Mouse (Mus musculus) spleen, adult 2 months (tissue): ENCODE data around the gene Trak2.

Experiments used
- CTCF ChIP-seq: fragments of 200-500 bp; IDR thresholded peaks from 2 replicates; pipeline ENCODE4 v1.5.1; 2011; ENCODE audit warnings: mild to moderate bottlenecking, inconsistent platforms; ENCODE audit not compliant: insufficient read depth, insufficient read length, insufficient replicate concordance; ENCODE audit errors: extremely low read depth
- POLR2A ChIP-seq: fragments of 200-500 bp; IDR thresholded peaks from 2 replicates; pipeline ENCODE4 v1.6.1; 2011; ENCODE audit warnings: low read depth, low read length, inconsistent platforms

DNA sequence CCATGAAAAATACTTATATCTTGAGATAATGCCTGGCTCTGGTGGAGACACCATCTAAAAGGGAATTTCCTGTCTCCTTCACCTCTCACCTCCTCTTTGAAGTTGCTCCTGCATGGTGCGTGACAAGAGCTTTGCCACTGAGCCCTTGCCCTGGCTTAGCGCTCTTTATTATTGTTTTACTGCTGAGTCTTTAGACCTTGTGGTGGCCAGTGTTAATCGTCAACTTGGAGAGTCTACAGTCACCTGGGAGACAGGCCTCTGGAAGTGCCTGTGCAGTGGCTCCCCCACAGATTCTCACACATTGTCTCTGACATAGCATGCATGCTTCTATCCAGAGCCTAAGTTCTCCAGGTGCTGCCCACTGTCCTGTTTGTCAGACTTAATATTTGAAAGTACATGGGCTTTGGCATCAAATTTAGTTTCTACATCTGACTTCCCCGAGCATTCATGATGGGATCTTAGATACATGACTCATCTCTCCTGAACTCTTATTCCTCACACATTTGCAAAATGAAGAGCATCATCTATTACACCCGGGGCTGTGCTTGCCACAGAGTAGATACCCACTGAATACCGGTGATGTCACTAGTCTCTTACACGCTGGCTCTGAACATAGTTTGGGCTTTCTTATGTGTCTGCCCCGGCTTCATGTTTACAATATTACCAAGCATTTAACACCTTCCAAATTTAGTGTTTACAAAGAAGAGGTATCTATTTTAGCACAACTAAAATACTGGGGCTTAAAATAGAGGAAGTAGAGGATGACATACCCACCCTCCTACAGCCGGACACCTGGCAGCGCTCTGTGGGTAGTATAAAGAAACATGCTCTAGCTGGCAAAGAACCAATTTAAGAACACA, 36.3 kb downstream of the Trak2 start:
- no peak for TF ChIP-seq CTCF
- TF ChIP-seq POLR2A, result no peak
